Mouse (Mus musculus) liver, embryonic 14.5 days (tissue): ENCODE data around the gene Zfp579.

ENCODE experiments used
- CTCF ChIP-seq: IDR thresholded peaks from 2 replicates; pipeline ENCODE4 v1.5.1; 2016; ENCODE audit warnings: antibody characterized with exemption, low read depth, control low read depth
- EP300 ChIP-seq: IDR thresholded peaks from 2 replicates; pipeline ENCODE4 v1.6.1; 2016; ENCODE audit warnings: antibody characterized with exemption, low read depth

GRCm38 (mm10) chr7:5017931-5018330 is 22.0 kb upstream of the Zfp579 start:
- no peak for TF ChIP-seq CTCF
- TF ChIP-seq EP300: no peak
